8 mouse cellular contexts compared by ENCODE assay signal in the genomic region with DNA sequence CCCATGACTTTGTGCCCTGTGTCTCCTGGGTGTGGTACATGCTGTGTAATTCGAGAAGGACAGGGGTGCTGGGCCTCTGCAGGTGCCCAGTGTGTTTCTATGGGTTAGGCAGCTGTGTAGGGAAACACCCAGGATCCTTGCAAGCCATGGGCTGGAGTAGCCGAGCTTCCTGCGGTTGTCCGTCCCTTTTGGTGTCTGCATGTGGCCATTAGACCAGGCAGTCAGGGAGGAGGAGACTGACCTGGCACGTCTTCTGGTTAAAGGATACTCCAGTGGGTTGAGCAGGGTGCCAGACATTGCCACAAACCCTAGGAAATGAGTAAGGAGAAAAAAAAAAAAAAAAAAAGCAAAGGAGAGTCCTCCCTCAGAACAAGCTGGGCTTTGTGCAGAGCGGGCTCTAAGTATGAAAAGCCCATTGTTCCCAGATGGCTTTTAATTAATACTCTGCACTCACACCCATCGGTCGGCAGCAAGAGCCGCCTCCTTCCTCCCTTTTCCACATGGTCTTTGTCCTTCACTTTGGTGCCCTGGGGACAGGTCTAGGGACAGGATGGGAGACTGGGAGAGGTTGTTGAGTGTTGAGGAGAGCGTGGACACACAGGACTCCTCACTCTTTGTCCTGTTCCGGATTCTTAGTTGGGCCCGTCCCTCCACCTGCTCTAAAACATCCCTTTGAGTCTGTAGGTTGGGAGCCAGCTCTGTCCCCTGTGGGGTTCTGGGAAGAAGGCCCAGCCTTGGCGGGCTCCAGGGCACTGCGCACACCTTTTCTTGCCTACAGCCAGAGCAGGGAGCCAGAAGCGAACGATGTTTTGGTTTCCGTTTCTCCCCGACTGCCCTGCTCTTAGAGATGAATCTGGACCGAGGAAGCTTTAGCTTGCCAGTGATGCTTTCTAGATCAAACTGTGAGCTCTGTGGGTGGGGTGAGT.
DNase-seq lines count a peak whose midpoint lies in the region; ATAC-seq lines count a peak whose summit lies in the region.

No protein-coding gene starts in this region.

- 42% methylated on average over 19 of the region's 19 CpGs for WGBS in hindbrain, embryonic 16.5 days
- WGBS in stomach, embryonic 15.5 days = 69% methylated on average over 19 of the region's 19 CpGs

- H3K4me3 ChIP-seq in hindbrain, embryonic 16.5 days (ENCODE audit: low read length) = no peak overlapping the region
- no peak overlapping the region for H3K4me3 ChIP-seq in stomach, embryonic 15.5 days (replicated peaks)

- 0 out of 2 replicates have a peak overlapping the region, but pooled peaks have one; percentile 29 for H3K27ac ChIP-seq in hindbrain, embryonic 16.5 days (ENCODE audit: low read depth, low read length)
- H3K27ac ChIP-seq in stomach, embryonic 15.5 days = 0 out of 2 replicates have a peak overlapping the region, but pooled peaks have one; percentile 16

- no peak overlapping the region for H3K9ac ChIP-seq in hindbrain, embryonic 16.5 days (ENCODE audit: low read depth, low read length)
- H3K9ac ChIP-seq in stomach, embryonic 15.5 days = no peak overlapping the region

- peaks cover 17% of the 10 kb centered on the region for H3K4me1 ChIP-seq in hindbrain, embryonic 16.5 days (ENCODE audit: control insufficient read depth, insufficient read depth, low read depth, low read length)
- H3K4me1 ChIP-seq in stomach, embryonic 15.5 days = peaks cover 18% of the 10 kb centered on the region

- peak; percentile 66 for ATAC-seq in hindbrain, embryonic 16.5 days
- 0 out of 2 replicates have a peak, but pooled peaks have one; percentile 48 for ATAC-seq in stomach, embryonic 15.5 days (ENCODE audit: insufficient read depth, low FRiP score, low read depth)
- ATAC-seq in erythroid progenitor cell, adult 5-6 weeks (replicated peaks; ENCODE audit: low FRiP score, poor library complexity, severe bottlenecking) = no peak

- no peaks in the 10 kb centered on the region for H3K27me3 ChIP-seq in hindbrain, embryonic 16.5 days (replicated peaks; ENCODE audit: control insufficient read depth, insufficient read depth, low read length)
- no peaks in the 10 kb centered on the region for H3K27me3 ChIP-seq in stomach, embryonic 15.5 days (replicated peaks)

- H3K9me3 ChIP-seq in hindbrain, embryonic 16.5 days (ENCODE audit: control insufficient read depth, low read length) = no peaks in the 10 kb centered on the region
- no peaks in the 10 kb centered on the region for H3K9me3 ChIP-seq in stomach, embryonic 15.5 days

- peak; percentile 61 for DNase-seq in adrenal gland, postnatal 10 days
- DNase-seq in adrenal gland, adult 8-10 months = no peak
- peak; percentile 5 for DNase-seq in right cerebral cortex, adult 18-20 months
- DNase-seq in right cerebral cortex, postnatal 14 days = no peak
- DNase-seq in ovary, postnatal 36 days (ENCODE audit: low spot score) = no peak

- peak overlapping the region; percentile 27 for H3K4me2 ChIP-seq in hindbrain, embryonic 16.5 days (ENCODE audit: low read length)
- 0 out of 2 replicates have a peak overlapping the region, but pooled peaks have one; percentile 5 for H3K4me2 ChIP-seq in stomach, embryonic 15.5 days

- H3K36me3 ChIP-seq in hindbrain, embryonic 16.5 days (ENCODE audit: control insufficient read depth, insufficient read depth, low read length) = no peaks in the 10 kb centered on the region
- no peaks in the 10 kb centered on the region for H3K36me3 ChIP-seq in stomach, embryonic 15.5 days

Comparison
In these comparisons a context has a peak if more than half of its experiments do, and no peak if none do; other contexts are left out.
1. DNase-seq: peak in adrenal gland, postnatal 10 days (single experiment) and right cerebral cortex, adult 18-20 months (single experiment); none in adrenal gland, adult 8-10 months (single experiment), right cerebral cortex, postnatal 14 days (single experiment) and ovary, postnatal 36 days (single experiment).